17 mouse cellular contexts compared by ENCODE assay signal in the genomic region with DNA sequence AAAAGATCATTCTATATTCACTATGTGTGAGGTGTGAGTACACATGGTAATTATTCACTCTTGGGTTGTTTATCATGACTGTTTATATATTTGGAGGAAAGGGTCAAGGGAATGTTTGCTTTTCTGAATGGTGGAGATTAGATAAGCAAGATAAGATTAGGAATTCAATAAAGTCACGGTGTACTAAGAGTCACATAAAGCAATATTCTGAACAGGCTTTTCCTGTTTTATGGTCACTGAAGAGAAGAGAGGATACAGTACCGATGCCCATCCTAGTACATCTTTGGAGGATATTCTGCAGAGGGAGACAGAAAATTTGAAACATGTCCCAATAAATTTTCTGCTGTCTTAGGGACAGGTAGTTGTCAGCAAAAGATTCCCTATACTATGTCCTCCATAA.
"Had no signal": no experiment of that assay in that cellular context is flagged by ENCODE, and none has a peak within 500 bp of the region (broad histone marks: within the 10 kb centered on the region; RNA-seq: fewer than 3 reads in every experiment).

No protein-coding gene starts in this region.

- H3K27me3 ChIP-seq: neural tube, embryonic 12.5 days; neural tube, embryonic 13.5 days; neural tube, embryonic 15.5 days; stomach, embryonic 15.5 days had no signal

- H3K4me3 ChIP-seq: neural tube, embryonic 12.5 days; neural tube, embryonic 13.5 days; neural tube, embryonic 15.5 days; stomach, embryonic 15.5 days had no signal

- DNase-seq: retina, postnatal 1 day; right cerebral cortex, adult 18-20 months; right cerebral cortex, postnatal 14 days; right cerebral cortex, postnatal 25 days; right cerebral cortex, postnatal 4 days; spleen, adult 18-20 months; thymus, adult 18-20 months; thymus, adult 2 months; thymus, postnatal 14 days; thymus, postnatal 25 days; thymus, postnatal 36 days; thymus, postnatal 4 days had no signal

- H3K36me3 ChIP-seq: neural tube, embryonic 12.5 days; neural tube, embryonic 13.5 days; neural tube, embryonic 15.5 days; stomach, embryonic 15.5 days had no signal

- H3K9ac ChIP-seq: neural tube, embryonic 12.5 days; neural tube, embryonic 13.5 days; neural tube, embryonic 15.5 days; stomach, embryonic 15.5 days had no signal

- H3K4me2 ChIP-seq: neural tube, embryonic 12.5 days; neural tube, embryonic 13.5 days; neural tube, embryonic 15.5 days; stomach, embryonic 15.5 days had no signal

- H3K9me3 ChIP-seq: neural tube, embryonic 12.5 days; neural tube, embryonic 13.5 days; neural tube, embryonic 15.5 days; stomach, embryonic 15.5 days had no signal

- H3K27ac ChIP-seq: neural tube, embryonic 12.5 days; neural tube, embryonic 13.5 days; neural tube, embryonic 15.5 days; stomach, embryonic 15.5 days; stomach, postnatal 0 days had no signal

- H3K4me1 ChIP-seq: neural tube, embryonic 12.5 days; neural tube, embryonic 13.5 days; neural tube, embryonic 15.5 days; stomach, embryonic 15.5 days had no signal
